ENCODE assay signal across 7 mouse cellular contexts in the genomic region with DNA sequence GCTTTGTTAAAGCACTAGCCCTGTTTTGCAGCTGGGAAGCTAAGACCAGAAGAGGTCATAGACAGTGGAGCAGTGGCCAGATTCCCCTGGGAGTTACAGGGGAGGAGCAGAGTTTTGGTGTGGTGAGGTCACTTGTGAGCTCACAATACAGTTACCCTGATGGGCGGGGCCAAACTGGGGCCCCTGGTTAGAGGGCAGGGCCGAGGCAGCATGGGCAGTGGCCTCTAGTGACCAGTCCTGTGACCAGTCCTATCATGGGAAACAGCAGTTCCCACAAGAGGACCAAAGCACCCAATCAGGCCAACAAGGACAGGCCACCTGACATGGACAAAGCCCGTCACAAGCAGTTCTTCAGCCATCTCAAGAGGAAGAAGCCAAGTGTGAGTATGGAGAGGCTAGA. TPM values are rescaled to one million over a fixed set of nuclear protein-coding genes. Genes with fewer than 3 reads are reported as not detected.
DNase-seq lines count a peak whose midpoint lies in the region; ATAC-seq lines count a peak whose summit lies in the region.

No protein-coding gene starts in this region.

- peak overlapping the region; percentile 92; the same call in 1 of the 2 replicates for H3K4me2 ChIP-seq in intestine, embryonic 15.5 days (replicated peaks)
- no peak overlapping the region; the same call in 1 of the 2 replicates for H3K4me2 ChIP-seq in intestine, embryonic 16.5 days (ENCODE audit: low read depth, low read length)
- peak overlapping the region; percentile 83; the same call in 1 of the 2 replicates for H3K4me2 ChIP-seq in hindbrain, embryonic 15.5 days
- peak overlapping the region; percentile 85 for H3K4me2 ChIP-seq in neural tube, embryonic 13.5 days

- H3K9me3 ChIP-seq in intestine, embryonic 15.5 days, result no peaks in the 10 kb centered on the region
- no peaks in the 10 kb centered on the region for H3K9me3 ChIP-seq in intestine, embryonic 16.5 days (ENCODE audit: control insufficient read depth, low read length)
- no peaks in the 10 kb centered on the region for H3K9me3 ChIP-seq in hindbrain, embryonic 15.5 days
- no peaks in the 10 kb centered on the region for H3K9me3 ChIP-seq in neural tube, embryonic 13.5 days

- peaks cover 28% of the 10 kb centered on the region for H3K27me3 ChIP-seq in intestine, embryonic 15.5 days (replicated peaks)
- peaks cover 11% of the 10 kb centered on the region for H3K27me3 ChIP-seq in intestine, embryonic 16.5 days (replicated peaks; ENCODE audit: control insufficient read depth, insufficient read depth, low read length)
- peaks cover 10% of the 10 kb centered on the region for H3K27me3 ChIP-seq in hindbrain, embryonic 15.5 days
- H3K27me3 ChIP-seq in neural tube, embryonic 13.5 days, result peaks cover 28% of the 10 kb centered on the region

- 56% methylated on average over 3 of the region's 3 CpGs for WGBS in intestine, embryonic 15.5 days
- 54% methylated on average over 3 of the region's 3 CpGs for WGBS in intestine, embryonic 16.5 days
- 49% methylated on average over 3 of the region's 3 CpGs for WGBS in hindbrain, embryonic 15.5 days
- 42% methylated on average over 3 of the region's 3 CpGs for WGBS in neural tube, embryonic 13.5 days

- no peak overlapping the region for H3K27ac ChIP-seq in intestine, embryonic 15.5 days
- H3K27ac ChIP-seq in intestine, embryonic 16.5 days (ENCODE audit: low read length), result no peak overlapping the region
- no peak overlapping the region for H3K27ac ChIP-seq in hindbrain, embryonic 15.5 days (replicated peaks)
- H3K27ac ChIP-seq in neural tube, embryonic 13.5 days (replicated peaks), result no peak overlapping the region

- H3K9ac ChIP-seq in intestine, embryonic 15.5 days, result no peak overlapping the region
- no peak overlapping the region for H3K9ac ChIP-seq in intestine, embryonic 16.5 days (ENCODE audit: low read depth, low read length)
- no peak overlapping the region for H3K9ac ChIP-seq in hindbrain, embryonic 15.5 days
- H3K9ac ChIP-seq in neural tube, embryonic 13.5 days, result no peak overlapping the region

- ATAC-seq in intestine, embryonic 15.5 days, result no peak
- no peak for ATAC-seq in intestine, embryonic 16.5 days
- ATAC-seq in hindbrain, embryonic 15.5 days (ENCODE audit: low FRiP score, low read depth), result no peak
- no peak for ATAC-seq in neural tube, embryonic 13.5 days (ENCODE audit: low read depth)
- ATAC-seq in frontal cortex, adult (ENCODE audit: low TSS enrichment), result no peak

- H3K4me1 ChIP-seq in intestine, embryonic 15.5 days (replicated peaks), result peaks cover 20% of the 10 kb centered on the region
- H3K4me1 ChIP-seq in intestine, embryonic 16.5 days (ENCODE audit: control insufficient read depth, insufficient read depth, low read length), result peaks cover 13% of the 10 kb centered on the region
- H3K4me1 ChIP-seq in hindbrain, embryonic 15.5 days (replicated peaks), result peaks cover 34% of the 10 kb centered on the region
- H3K4me1 ChIP-seq in neural tube, embryonic 13.5 days (replicated peaks), result peaks cover 36% of the 10 kb centered on the region

- H3K36me3 ChIP-seq in intestine, embryonic 15.5 days, result no peaks in the 10 kb centered on the region
- H3K36me3 ChIP-seq in intestine, embryonic 16.5 days (ENCODE audit: control insufficient read depth, insufficient read depth, low read length), result no peaks in the 10 kb centered on the region
- no peaks in the 10 kb centered on the region for H3K36me3 ChIP-seq in hindbrain, embryonic 15.5 days
- no peaks in the 10 kb centered on the region for H3K36me3 ChIP-seq in neural tube, embryonic 13.5 days

- DNase-seq in embryo, embryonic 10.5 days (ENCODE audit: low spot score), result peak; percentile 54
- no peak for DNase-seq in urinary bladder, postnatal 4 days (ENCODE audit: low spot score in 2 of 2)

- H3K4me3 ChIP-seq in intestine, embryonic 15.5 days (replicated peaks), result no peak overlapping the region
- no peak overlapping the region for H3K4me3 ChIP-seq in intestine, embryonic 16.5 days (ENCODE audit: low read length)
- H3K4me3 ChIP-seq in hindbrain, embryonic 15.5 days, result no peak overlapping the region
- peak overlapping the region; percentile 44; the same call in 1 of the 2 replicates for H3K4me3 ChIP-seq in neural tube, embryonic 13.5 days

RNA-seq across cellular contexts. Expression of gene 1700003F12Rik, which starts 1.8 kb away (rescaled TPM):
- polyA plus RNA-seq in intestine, embryonic 15.5 days (2015; fragmentation: Nextera tagmentation; extraction: Ambion mirVana), result 0.52 and 0.57 TPM in 2 replicates
- 0.46 TPM in 1 of 2 replicates, not detected in the other for polyA plus RNA-seq in intestine, embryonic 16.5 days (2015; fragmentation: Nextera tagmentation; extraction: Ambion mirVana)
- polyA plus RNA-seq in hindbrain, embryonic 15.5 days (2015; fragmentation: Nextera tagmentation; extraction: Ambion mirVana), result 1.7 and 2.7 TPM in 2 replicates
- 0.76 and 2.1 TPM in 2 replicates for polyA plus RNA-seq in neural tube, embryonic 13.5 days (2015; fragmentation: Nextera tagmentation; extraction: Ambion mirVana)

RNA-seq across cellular contexts. Expression of gene Actl10, which starts 2.9 kb away (rescaled TPM):
- polyA plus RNA-seq in intestine, embryonic 15.5 days (2015; fragmentation: Nextera tagmentation; extraction: Ambion mirVana), result 0.15 TPM in 1 of 2 replicates, not detected in the other
- 0.09 TPM in 1 of 2 replicates, not detected in the other for polyA plus RNA-seq in intestine, embryonic 16.5 days (2015; fragmentation: Nextera tagmentation; extraction: Ambion mirVana)
- polyA plus RNA-seq in hindbrain, embryonic 15.5 days (2015; fragmentation: Nextera tagmentation; extraction: Ambion mirVana), result 0.52 and 0.76 TPM in 2 replicates
- 0.33 and 0.59 TPM in 2 replicates for polyA plus RNA-seq in neural tube, embryonic 13.5 days (2015; fragmentation: Nextera tagmentation; extraction: Ambion mirVana)

RNA-seq across cellular contexts. Expression of gene Necab3, which starts 10.0 kb away (rescaled TPM):
- 1.2 TPM in 2 replicates for polyA plus RNA-seq in intestine, embryonic 15.5 days (2015; fragmentation: Nextera tagmentation; extraction: Ambion mirVana)
- 1.4 and 1.6 TPM in 2 replicates for polyA plus RNA-seq in intestine, embryonic 16.5 days (2015; fragmentation: Nextera tagmentation; extraction: Ambion mirVana)
- 20.3 and 21.4 TPM in 2 replicates for polyA plus RNA-seq in hindbrain, embryonic 15.5 days (2015; fragmentation: Nextera tagmentation; extraction: Ambion mirVana)
- polyA plus RNA-seq in neural tube, embryonic 13.5 days (2015; fragmentation: Nextera tagmentation; extraction: Ambion mirVana), result 11.5 and 17.4 TPM in 2 replicates

RNA-seq across cellular contexts. Expression of gene E2f1, which starts 21.0 kb away (rescaled TPM):
- 16.7 and 18.7 TPM in 2 replicates for polyA plus RNA-seq in intestine, embryonic 15.5 days (2015; fragmentation: Nextera tagmentation; extraction: Ambion mirVana)
- 5.8 and 9.5 TPM in 2 replicates for polyA plus RNA-seq in intestine, embryonic 16.5 days (2015; fragmentation: Nextera tagmentation; extraction: Ambion mirVana)
- 8.4 and 8.6 TPM in 2 replicates for polyA plus RNA-seq in hindbrain, embryonic 15.5 days (2015; fragmentation: Nextera tagmentation; extraction: Ambion mirVana)
- 6.0 and 6.3 TPM in 2 replicates for polyA plus RNA-seq in neural tube, embryonic 13.5 days (2015; fragmentation: Nextera tagmentation; extraction: Ambion mirVana)

RNA-seq across cellular contexts. Expression of gene Pxmp4, which starts 54.8 kb away (rescaled TPM):
- polyA plus RNA-seq in intestine, embryonic 15.5 days (2015; fragmentation: Nextera tagmentation; extraction: Ambion mirVana), result 28.0 and 32.9 TPM in 2 replicates
- 41.2 and 41.9 TPM in 2 replicates for polyA plus RNA-seq in intestine, embryonic 16.5 days (2015; fragmentation: Nextera tagmentation; extraction: Ambion mirVana)
- 16.9 and 18.6 TPM in 2 replicates for polyA plus RNA-seq in hindbrain, embryonic 15.5 days (2015; fragmentation: Nextera tagmentation; extraction: Ambion mirVana)
- 13.6 and 16.1 TPM in 2 replicates for polyA plus RNA-seq in neural tube, embryonic 13.5 days (2015; fragmentation: Nextera tagmentation; extraction: Ambion mirVana)
